Mouse (Mus musculus) forebrain, embryonic 10.5 days (tissue): ENCODE results near the gene Evl. TPM values are rescaled to one million over a fixed set of nuclear protein-coding genes. Genes with fewer than 3 reads are reported as not detected.
"Not testable (repeated sequence)": the region's sequence is repeated elsewhere in the genome, so short reads cannot be mapped to it uniquely, and the experiment has no call there.

ENCODE experiments used
- DNase-seq: peaks from one replicate; pipeline ENCODE4 v3.0.0-alpha.2; 2017; ENCODE audit warnings: low spot score; ENCODE audit errors: extremely low spot score
- H3K27ac ChIP-seq: fragments of 300-500 bp; sonication (generic); 2 replicates; pipeline ENCODE4 v1.5.1; 2016; ENCODE audit warnings: mild to moderate bottlenecking
- H3K27me3 ChIP-seq: fragments of 300-500 bp; sonication (generic); 2 replicates; pipeline ENCODE4 v1.6.1; 2016; ENCODE audit warnings: mild to moderate bottlenecking; ENCODE audit not compliant: poor library complexity, severe bottlenecking
- H3K36me3 ChIP-seq: fragments of 300-500 bp; sonication (generic); replicated peaks from 2 replicates; pipeline ENCODE4 v1.6.1; 2016; ENCODE audit warnings: mild to moderate bottlenecking, moderate library complexity
- H3K4me1 ChIP-seq: fragments of 300-500 bp; sonication (generic); 2 replicates; pipeline ENCODE4 v1.6.1; 2016
- H3K4me3 ChIP-seq: fragments of 300-500 bp; sonication (generic); 2 replicates; pipeline ENCODE4 v1.5.1; 2016; ENCODE audit warnings: mild to moderate bottlenecking, moderate library complexity
- H3K9me3 ChIP-seq: fragments of 300-500 bp; sonication (generic); 2 replicates; pipeline ENCODE4 v1.6.1; 2016; ENCODE audit warnings: mild to moderate bottlenecking, moderate library complexity
- WGBS: fragments of 180-500 bp; shearing (Covaris S2); methylation state at CpG from one replicate; pipeline ENCODE4 v1.1.7; 2016; 5-methylcytosine and 5-hydroxymethylcytosine counted together
- microRNA counts: library from miRNA; unstranded; fragments of <30 nt; microRNA quantifications from one replicate; lab custom pipeline; 2017
- microRNA-seq: library from miRNA; unstranded; fragments of <30 nt; microRNA quantifications from one replicate; pipeline ENCODE4, GENCODE M21; 2017
- polyA plus RNA-seq: library from polyadenylated mRNA; unstranded; fragments of >200 nt; fragmentation: Nextera tagmentation; extraction: Ambion mirVana; gene quantifications from 2 replicates; pipeline ENCODE4 v1.2.1, GENCODE M21; 2016

The Evl gene
- polyA plus RNA-seq, 1 experiment from 2014 or later: 55.2 TPM

DNA sequence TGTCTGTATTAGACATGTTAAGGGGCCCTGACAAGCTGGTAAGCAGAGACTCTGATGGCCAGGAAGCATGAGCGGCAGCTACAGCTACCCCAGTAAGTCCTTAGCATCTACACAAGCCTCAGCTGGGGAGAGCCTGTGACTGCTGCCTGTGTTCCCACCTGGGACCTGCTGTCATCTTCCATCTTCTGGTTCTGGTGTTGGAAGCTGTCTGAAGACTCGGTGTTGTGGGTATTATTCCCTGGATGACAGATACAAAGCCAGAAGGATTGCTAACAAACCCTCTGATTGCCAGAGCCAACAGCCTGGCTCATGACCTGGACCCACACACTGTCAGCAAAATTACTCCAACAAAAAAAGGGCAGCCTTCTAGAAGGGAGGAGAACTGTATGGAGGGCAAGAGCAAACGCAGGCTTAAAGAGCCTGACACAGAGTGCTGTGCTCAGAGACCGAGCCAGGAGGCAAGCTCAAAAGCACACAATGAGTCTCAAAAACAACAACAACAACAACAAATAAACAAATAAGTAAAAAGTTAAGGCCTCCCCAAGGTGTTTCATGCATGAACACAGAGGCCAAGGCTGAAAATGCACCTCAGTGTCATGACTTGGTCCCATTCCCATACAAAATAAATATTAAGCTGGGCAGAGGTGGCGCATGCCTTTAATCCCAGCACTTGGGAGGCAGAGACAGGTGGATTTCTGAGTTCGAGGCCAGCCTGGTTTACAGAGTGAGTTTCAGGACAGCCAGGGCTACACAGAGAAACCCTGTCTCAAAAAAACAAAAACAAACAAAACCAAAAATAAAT lies 155.6 kb downstream of the Evl start:
- 89% methylated on average over 6 of the region's 6 CpGs for WGBS
- no peak for DNase-seq
- Histone ChIP-seq H3K27ac (no peak overlapping the region), H3K4me1 (no peaks in the 10 kb centered on the region), H3K4me3 (no peak overlapping the region), H3K27me3 (no peaks in the 10 kb centered on the region), H3K36me3 (no peaks in the 10 kb centered on the region), H3K9me3 (no peaks in the 10 kb centered on the region)

DNA sequence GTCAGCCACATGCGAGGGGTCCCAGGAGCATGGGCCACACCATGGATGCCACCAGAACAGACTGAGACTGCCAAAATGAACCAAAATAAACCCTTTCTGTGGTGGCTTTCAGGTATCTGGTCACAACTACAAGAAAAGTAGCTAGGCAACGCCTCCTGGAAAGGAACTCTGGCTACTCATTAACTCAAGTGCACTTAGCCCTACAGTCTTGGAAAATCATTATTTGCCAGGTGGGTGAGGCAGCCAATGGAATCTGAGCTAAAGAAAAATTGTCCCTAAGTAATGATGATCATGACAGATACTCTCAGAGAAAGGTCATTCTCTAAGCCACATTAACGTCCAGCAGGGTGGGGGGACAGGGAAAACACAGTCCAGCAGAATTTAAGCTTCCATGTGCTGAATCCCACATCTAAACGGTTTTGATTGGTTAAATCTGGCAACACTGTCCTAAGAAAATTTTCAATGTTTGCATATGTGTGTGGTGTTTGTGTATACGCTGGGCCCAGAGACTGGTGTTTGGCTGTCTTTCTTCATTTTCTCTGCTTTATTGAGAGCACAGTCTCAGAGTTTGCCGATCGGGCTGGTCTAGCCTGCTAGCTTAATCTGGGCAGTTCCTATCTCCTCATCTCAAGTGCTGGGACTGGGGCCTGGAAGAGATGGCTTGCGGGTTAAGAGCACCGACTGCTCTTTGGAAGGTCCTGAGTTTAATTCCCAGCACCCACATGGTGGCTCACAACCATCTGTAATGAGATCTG lies 156.5 kb downstream of the Evl start:
- Histone ChIP-seq H3K27me3 (no peaks in the 10 kb centered on the region), H3K27ac (no peak overlapping the region), H3K4me3 (no peak overlapping the region), H3K4me1 (no peaks in the 10 kb centered on the region), H3K9me3 (no peaks in the 10 kb centered on the region), H3K36me3 (no peaks in the 10 kb centered on the region)
- DNase-seq: no peak
- WGBS: 89% methylated on average over 9 of the region's 9 CpGs

DNA sequence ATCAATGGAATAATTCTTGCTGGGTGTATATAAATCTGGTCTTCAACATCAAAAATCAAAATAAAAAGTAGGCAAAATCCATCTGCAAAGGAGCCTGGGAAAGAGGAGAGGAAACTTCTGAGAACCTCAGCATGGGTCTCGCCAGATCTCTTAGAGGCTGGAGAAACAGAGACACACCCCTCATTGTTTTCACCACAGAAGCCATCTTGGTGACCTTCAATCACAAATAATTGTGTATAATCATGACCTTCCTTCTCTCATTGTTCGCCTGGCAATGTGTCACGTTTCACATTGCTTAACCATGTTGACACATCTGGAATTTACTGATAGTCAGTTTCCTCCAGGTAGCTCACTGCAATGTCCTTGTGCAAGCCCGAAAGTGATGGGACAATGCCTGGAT lies 158.0 kb downstream of the Evl start:
- Histone ChIP-seq H3K27ac (no peak overlapping the region), H3K9me3 (no peaks in the 10 kb centered on the region), H3K4me3 (no peak overlapping the region), H3K36me3 (no peaks in the 10 kb centered on the region), H3K4me1 (no peaks in the 10 kb centered on the region), H3K27me3 (no peaks in the 10 kb centered on the region)
- no peak for DNase-seq
- 82% methylated on average over 4 of the region's 4 CpGs for WGBS

DNA sequence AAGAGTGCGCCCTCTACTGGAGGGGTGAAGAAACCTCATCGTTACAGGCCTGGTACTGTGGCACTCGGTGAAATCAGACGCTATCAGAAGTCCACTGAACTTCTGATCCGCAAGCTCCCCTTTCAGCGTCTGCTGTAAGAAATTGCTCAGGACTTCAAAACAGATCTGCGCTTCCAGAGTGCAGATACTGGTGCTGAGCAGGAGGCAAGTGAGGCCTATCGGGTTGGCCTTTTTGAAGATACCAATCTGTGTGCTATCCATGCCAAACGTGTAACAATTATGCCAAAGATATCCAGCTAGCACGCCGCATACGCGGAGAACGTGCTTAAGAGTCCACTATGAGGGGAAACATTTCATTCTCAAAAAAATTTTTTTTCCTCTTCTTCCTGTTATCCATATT lies 159.5 kb downstream of the Evl start:
- not testable (repeated sequence) for H3K36me3 ChIP-seq, H3K27me3 ChIP-seq, H3K27ac ChIP-seq, H3K4me3 ChIP-seq, H3K9me3 ChIP-seq, H3K4me1 ChIP-seq, DNase-seq
- 95% methylated on average over 14 of the region's 14 CpGs for WGBS

DNA sequence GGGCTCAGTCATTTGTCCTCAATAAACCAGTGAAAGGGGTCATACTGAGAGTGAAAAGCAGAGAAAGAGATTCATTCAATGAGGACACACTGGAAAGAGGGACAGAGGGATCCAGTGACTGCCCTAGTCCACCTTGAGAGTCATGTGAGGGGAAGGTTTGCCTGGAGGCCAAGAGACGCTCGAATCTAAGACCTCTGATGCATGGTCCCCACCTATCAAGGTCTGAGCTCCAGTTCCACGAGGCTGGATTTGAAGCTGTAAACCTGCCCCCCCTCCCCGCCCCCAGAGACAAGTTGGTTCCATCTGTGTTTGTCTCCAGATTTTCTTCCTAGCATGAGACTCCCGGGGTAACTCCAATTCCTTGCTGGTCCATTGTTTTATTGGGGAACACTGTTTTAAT lies 161.3 kb downstream of the Evl start:
- no peaks in the 10 kb centered on the region for H3K27me3 ChIP-seq
- no peak overlapping the region for H3K27ac ChIP-seq
- no peaks in the 10 kb centered on the region for H3K36me3 ChIP-seq
- H3K4me3 ChIP-seq: no peak overlapping the region
- 80% methylated on average over 5 of the region's 5 CpGs for WGBS
- H3K4me1 ChIP-seq: no peaks in the 10 kb centered on the region
- DNase-seq: no peak
- no peaks in the 10 kb centered on the region for H3K9me3 ChIP-seq

DNA sequence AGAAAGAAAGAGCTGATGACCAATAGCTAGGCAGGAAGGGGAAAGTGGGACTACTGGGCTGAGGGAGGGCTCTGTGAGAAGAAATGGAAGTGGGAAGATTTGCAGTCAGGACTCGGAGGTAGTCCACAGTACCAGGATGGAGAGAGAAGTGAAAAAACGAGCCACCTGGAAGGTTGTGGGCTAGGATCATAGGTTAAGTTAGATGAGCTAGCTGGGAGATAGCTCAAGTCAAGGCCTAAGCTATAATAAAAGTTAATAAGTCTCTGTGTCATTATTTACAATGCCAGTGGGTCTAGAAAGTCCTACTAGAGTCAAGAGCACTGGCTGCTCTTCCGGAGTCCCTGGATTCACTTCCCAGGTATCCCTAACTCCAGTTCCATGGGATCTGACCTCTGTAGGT lies 164.0 kb downstream of the Evl start:
- Histone ChIP-seq H3K27ac (no peak overlapping the region), H3K4me3 (no peak overlapping the region), H3K36me3 (no peaks in the 10 kb centered on the region), H3K27me3 (no peaks in the 10 kb centered on the region), H3K9me3 (no peaks in the 10 kb centered on the region; the same call in 1 of the 2 replicates), H3K4me1 (no peaks in the 10 kb centered on the region)
- DNase-seq: no peak
- whole genome bisulfite sequencing: 87% methylated on average over 3 of the region's 3 CpGs

DNA sequence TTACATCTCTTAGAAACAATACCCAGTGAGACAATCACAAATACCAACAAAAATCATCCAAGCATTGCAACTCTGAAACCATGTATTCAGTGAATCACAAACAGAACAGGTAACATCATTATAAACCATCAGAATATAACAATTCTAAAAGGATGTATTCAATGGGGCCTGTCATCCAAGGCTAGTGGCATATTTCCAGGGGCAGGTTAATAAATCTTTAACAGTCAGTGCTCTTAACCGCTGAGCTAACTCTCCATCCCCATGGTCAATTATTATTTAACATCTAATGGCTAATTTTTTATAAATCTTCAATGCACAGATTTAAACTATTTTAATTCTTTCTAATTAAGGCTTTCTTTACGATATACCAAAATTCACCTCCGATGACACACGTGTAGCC lies 167.9 kb downstream of the Evl start:
- Histone ChIP-seq H3K36me3 (no peaks in the 10 kb centered on the region), H3K27ac (no peak overlapping the region), H3K27me3 (no peaks in the 10 kb centered on the region), H3K9me3 (peaks cover 5% of the 10 kb centered on the region; the same call in 1 of the 2 replicates), H3K4me1 (no peaks in the 10 kb centered on the region), H3K4me3 (no peak overlapping the region)
- 94% methylated on average over 4 of the region's 4 CpGs for WGBS
- DNase-seq: no peak

DNA sequence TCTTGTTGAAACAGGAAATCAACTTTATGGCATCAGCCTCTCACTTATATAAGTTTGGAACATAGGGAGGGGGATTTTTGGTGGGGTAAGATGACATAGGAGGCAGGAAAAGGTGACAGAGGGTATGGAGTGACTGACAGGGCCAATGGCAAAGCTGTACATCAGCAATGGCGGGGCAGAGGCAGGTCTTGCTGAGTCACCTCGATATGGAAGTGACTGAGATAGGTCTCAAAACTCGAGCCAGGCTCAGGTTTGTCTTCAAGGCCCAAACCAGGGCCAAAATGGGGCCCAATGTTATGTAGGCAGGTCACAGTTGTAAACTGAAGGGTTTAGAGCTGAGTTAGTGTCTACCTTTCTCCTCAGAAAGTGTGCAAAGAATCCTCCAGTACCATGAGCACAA lies 169.3 kb downstream of the Evl start:
- Histone ChIP-seq H3K9me3 (peaks cover 8% of the 10 kb centered on the region; the same call in 1 of the 2 replicates), H3K4me3 (no peak overlapping the region), H3K4me1 (no peaks in the 10 kb centered on the region), H3K27ac (no peak overlapping the region), H3K36me3 (no peaks in the 10 kb centered on the region), H3K27me3 (no peaks in the 10 kb centered on the region)
- no peak for DNase-seq
- 84% methylated on average over 3 of the region's 3 CpGs for WGBS

DNA sequence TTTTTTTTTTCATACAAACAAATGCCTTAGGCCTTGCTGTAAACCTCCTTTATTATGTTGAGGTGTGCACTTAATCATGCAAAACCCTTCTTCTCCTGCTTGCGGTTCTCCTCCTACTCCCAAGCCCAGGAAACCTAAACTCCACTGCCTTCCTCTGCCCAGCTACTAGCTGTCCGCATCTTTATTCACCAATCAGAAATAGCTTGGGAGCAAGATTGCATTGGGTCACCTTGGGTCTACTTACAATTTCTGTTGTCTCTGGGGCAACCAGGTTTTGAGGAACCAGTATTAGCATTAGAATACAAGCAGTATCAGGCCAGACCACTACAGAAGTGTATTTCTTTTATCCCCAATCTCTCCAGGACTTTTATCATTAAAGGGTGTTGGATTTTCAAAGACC lies 179.9 kb downstream of the Evl start:
- Histone ChIP-seq H3K9me3 (no peaks in the 10 kb centered on the region), H3K4me3 (no peak overlapping the region), H3K27me3 (no peaks in the 10 kb centered on the region), H3K36me3 (no peaks in the 10 kb centered on the region), H3K27ac (no peak overlapping the region), H3K4me1 (no peaks in the 10 kb centered on the region)
- DNase-seq: no peak
- WGBS: 88% methylated on average over 2 of the region's 2 CpGs

DNA sequence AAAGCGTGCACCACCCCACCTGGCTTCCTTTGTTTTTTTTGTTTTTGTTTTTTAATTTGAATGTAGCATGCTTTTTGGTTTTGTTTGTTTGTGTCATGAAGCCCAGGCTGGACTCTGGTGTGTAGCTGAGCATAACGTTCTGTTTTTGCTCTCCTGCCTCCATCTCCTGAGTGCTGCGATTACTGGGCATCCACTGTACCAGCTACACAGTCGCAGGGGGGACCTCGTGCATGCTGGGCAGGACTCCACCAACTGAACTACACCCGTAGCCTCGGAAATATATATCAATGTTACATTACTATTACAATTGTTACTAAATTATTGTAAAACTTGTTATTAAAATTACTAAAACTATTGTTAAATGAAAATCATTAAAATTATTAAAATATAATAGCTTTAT lies 183.3 kb downstream of the Evl start:
- H3K27me3 ChIP-seq: no peaks in the 10 kb centered on the region
- WGBS: 93% methylated on average over 7 of the region's 7 CpGs
- DNase-seq: no peak
- no peaks in the 10 kb centered on the region for H3K4me1 ChIP-seq
- H3K27ac ChIP-seq: no peak overlapping the region
- H3K9me3 ChIP-seq: no peaks in the 10 kb centered on the region
- no peak overlapping the region for H3K4me3 ChIP-seq
- H3K36me3 ChIP-seq: no peaks in the 10 kb centered on the region

MicroRNAs within 50 kb of the gene (microRNA counts, 519-probe panel; counts per million panel counts)
- 5,491 counts per million, percentile 88 among the panel's probes with 10 or more counts for microRNA mmu-miR-342-3p (lab: Ali Mortazavi, UCI)
- microRNA mmu-miR-342-5p (lab: Ali Mortazavi, UCI): 341 counts per million, percentile 65 among the panel's probes with 10 or more counts

Small RNA genes within 50 kb of the gene (microRNA-seq; reads per million reads assigned to microRNA genes)
- gene Gm23872: not detected
- gene Mir342: 8,584 reads per million, percentile 93 among the genes with 10 or more reads in this experiment

Other genes starting within 250 kb of the Evl start
- 2.8 and 3.4 TPM in 2 replicates for gene Hhipl1, start 248.4 kb upstream of the Evl start, polyA plus RNA-seq
- 19.4 and 20.1 TPM in 2 replicates for gene Cyp46a1, start 220.3 kb upstream of the Evl start, polyA plus RNA-seq
- gene Eml1, start 183.8 kb upstream of the Evl start, polyA plus RNA-seq: 95.1 and 102 TPM in 2 replicates
- gene Degs2, start 147.6 kb downstream of the Evl start, polyA plus RNA-seq: 1.1 and 1.7 TPM in 2 replicates
- gene Yy1, start 238.3 kb downstream of the Evl start, polyA plus RNA-seq: 15.1 and 15.4 TPM in 2 replicates